Mouse (Mus musculus) erythroblast, embryonic 14.5 days (primary cell): Measurements from ENCODE around the gene Lifr.

Experiments used
- GATA1 ChIP-seq: IDR thresholded peaks from 2 replicates; pipeline ENCODE4 v1.6.1; 2012; ENCODE audit warnings: low read length, inconsistent platforms, mixed read lengths
- TAL1 ChIP-seq: IDR thresholded peaks from 3 replicates; pipeline ENCODE4 v1.6.1; 2012; ENCODE audit warnings: low read length, inconsistent platforms, mixed read lengths

DNA sequence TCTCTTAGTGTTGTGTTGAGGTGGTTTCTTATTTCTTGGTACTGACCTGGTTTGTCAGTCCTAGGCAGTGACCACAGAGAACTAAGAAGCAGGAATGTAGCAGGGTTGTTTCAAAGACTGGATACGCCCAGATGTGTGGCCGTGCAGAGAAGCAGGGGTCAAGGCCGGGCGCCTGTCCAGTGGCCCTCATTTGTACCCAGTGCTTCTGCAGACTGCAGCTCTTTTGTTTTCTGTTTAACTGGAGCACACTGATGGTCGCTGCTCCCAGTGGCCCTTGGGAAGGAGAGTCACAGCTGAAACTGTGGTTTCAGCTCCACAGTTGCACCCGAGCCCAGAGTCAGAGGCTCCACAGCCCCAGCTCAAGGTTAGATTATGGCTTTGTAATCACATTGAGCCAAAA lies 90.2 kb downstream of the Lifr start:
- TF ChIP-seq GATA1 (no peak), TAL1 (no peak)
